Mouse (Mus musculus) liver, embryonic 14.5 days (tissue): ENCODE measurements at regions not wholly inside any gene's neighbourhood (a gene's known extent, or its start where the extent isn't known, plus 50 kb on each side); places are given as distances from the start of the nearest gene placed in this dataset.

Experiments used
- ATAC-seq: fragments of 200-750 bp; cut with Nextera tagmentation; 2 replicates; pipeline ENCODE4 v1.8.0; 2017; ENCODE audit warnings: moderate number of reproducible peaks, mild to moderate bottlenecking, moderate library complexity; ENCODE audit not compliant: insufficient read depth
- DNase-seq, 3 experiments: peaks; one replicate each; pipeline ENCODE4 v3.0.0-alpha.2; 2012 to 2013; ENCODE audit warnings: low read depth in 3 of 3, low spot score in 3 of 3
- H3K27ac ChIP-seq: fragments of 300-500 bp; sonication (generic); 2 replicates; pipeline ENCODE4 v1.5.1; 2014; ENCODE audit warnings: moderate library complexity, mild to moderate bottlenecking, control low read depth, inconsistent platforms
- H3K27me3 ChIP-seq: fragments of 300-500 bp; sonication (generic); 2 replicates; pipeline ENCODE4 v1.6.1; 2014; ENCODE audit warnings: mild to moderate bottlenecking, low read length, moderate library complexity; ENCODE audit not compliant: control insufficient read depth, insufficient read depth
- H3K36me3 ChIP-seq: fragments of 300-500 bp; sonication (generic); replicated peaks from 2 replicates; pipeline ENCODE4 v1.6.1; 2014; ENCODE audit warnings: low read depth; ENCODE audit not compliant: control insufficient read depth, insufficient read depth
- H3K4me1 ChIP-seq, 2 experiments: fragments of 200-500 bp in 1 of 2; fragments of 300-500 bp in 1 of 2; sonication (generic) in 1 of 2; replicated peaks; 2 replicates each; pipeline ENCODE4 v1.6.1; 2012 to 2014; ENCODE audit warnings: antibody characterized with exemption in 1 of 2, inconsistent platforms in 1 of 2, low read length in 1 of 2; ENCODE audit not compliant: control insufficient read depth in 2 of 2, insufficient read depth in 2 of 2
- H3K4me2 ChIP-seq: fragments of 300-500 bp; sonication (generic); 2 replicates; pipeline ENCODE4 v1.6.1; 2014; ENCODE audit warnings: low read depth, mild to moderate bottlenecking, control low read depth, moderate library complexity
- H3K4me3 ChIP-seq, 2 experiments: fragments of 200-500 bp in 1 of 2; fragments of 300-500 bp in 1 of 2; sonication (generic) in 1 of 2; 2 replicates each; pipeline ENCODE4 v1.5.1; 2012 to 2014; ENCODE audit warnings: low read depth in 2 of 2, low read length in 2 of 2, mild to moderate bottlenecking in 2 of 2, control low read depth in 1 of 2, inconsistent platforms in 1 of 2, moderate library complexity in 1 of 2; ENCODE audit not compliant: insufficient read depth in 1 of 2
- H3K9ac ChIP-seq: fragments of 300-500 bp; sonication (generic); replicated peaks from 2 replicates; pipeline ENCODE4 v1.6.1; 2014; ENCODE audit warnings: mild to moderate bottlenecking, control low read depth, moderate library complexity
- H3K9me3 ChIP-seq: fragments of 300-500 bp; sonication (generic); 2 replicates; pipeline ENCODE4 v1.6.1; 2016; ENCODE audit warnings: low read length, mixed read lengths; ENCODE audit not compliant: control insufficient read depth
- CTCF ChIP-seq: IDR thresholded peaks from 2 replicates; pipeline ENCODE4 v1.5.1; 2016; ENCODE audit warnings: antibody characterized with exemption, low read depth, control low read depth
- EP300 ChIP-seq: IDR thresholded peaks from 2 replicates; pipeline ENCODE4 v1.6.1; 2016; ENCODE audit warnings: antibody characterized with exemption, low read depth
- WGBS: fragments of 180-500 bp; shearing (Covaris S2); extraction: QIAGEN DNeasy Blood & Tissue Kit; methylation state at CpG from one replicate; pipeline ENCODE4 v1.1.7; 2014; ENCODE audit not compliant: insufficient replicate concordance; 5-methylcytosine and 5-hydroxymethylcytosine counted together

- Histone ChIP-seq H3K4me1 (no peaks in the 10 kb centered on the region), H3K36me3 (no peaks in the 10 kb centered on the region), H3K27me3 (no peaks in the 10 kb centered on the region), H3K9ac (no peak overlapping the region), H3K4me2 (no peak overlapping the region), H3K4me3 (no peak overlapping the region), H3K27ac (no peak overlapping the region), H3K9me3 (no peaks in the 10 kb centered on the region)
- TF ChIP-seq CTCF (no peak), EP300 (no peak)
- DNase-seq = no peak
- 43% methylated on average over 2 of the region's 2 CpGs for WGBS
- no peak for ATAC-seq
Observed at GRCm38 (mm10) chr13:84680971-84681370, 458.9 kb downstream of the Tmem161b start.

DNA sequence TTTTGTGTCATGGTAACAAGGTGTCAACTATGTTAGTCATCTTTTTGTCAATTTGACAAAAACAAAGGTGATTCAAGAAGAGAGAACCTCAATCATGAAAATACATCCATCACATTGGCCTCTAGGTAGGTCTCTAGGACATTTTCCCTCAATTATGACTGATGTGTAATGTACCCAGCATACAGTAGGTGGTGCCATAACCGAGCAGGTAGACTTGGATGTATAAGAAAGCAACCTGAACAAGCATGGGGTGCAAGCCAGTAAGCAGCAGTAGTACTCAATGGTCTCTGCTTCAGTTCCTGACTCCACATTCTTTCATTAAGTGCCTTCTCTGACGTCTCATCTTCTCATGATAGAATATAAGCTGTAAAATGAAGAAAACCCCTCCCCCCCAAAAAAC is 463.8 kb downstream of the Tmem161b start:
- no peak overlapping the region for H3K9ac ChIP-seq
- no peaks in the 10 kb centered on the region for H3K36me3 ChIP-seq
- ATAC-seq = no peak
- no peaks in the 10 kb centered on the region for H3K9me3 ChIP-seq
- no peak for DNase-seq
- no peak overlapping the region for H3K27ac ChIP-seq
- WGBS = 26% methylated on average over 2 of the region's 2 CpGs
- H3K4me3 ChIP-seq = no peak overlapping the region
- H3K4me1 ChIP-seq = no peaks in the 10 kb centered on the region
- TF ChIP-seq CTCF (no peak), EP300 (no peak)
- no peaks in the 10 kb centered on the region for H3K27me3 ChIP-seq
- H3K4me2 ChIP-seq = no peak overlapping the region

DNA sequence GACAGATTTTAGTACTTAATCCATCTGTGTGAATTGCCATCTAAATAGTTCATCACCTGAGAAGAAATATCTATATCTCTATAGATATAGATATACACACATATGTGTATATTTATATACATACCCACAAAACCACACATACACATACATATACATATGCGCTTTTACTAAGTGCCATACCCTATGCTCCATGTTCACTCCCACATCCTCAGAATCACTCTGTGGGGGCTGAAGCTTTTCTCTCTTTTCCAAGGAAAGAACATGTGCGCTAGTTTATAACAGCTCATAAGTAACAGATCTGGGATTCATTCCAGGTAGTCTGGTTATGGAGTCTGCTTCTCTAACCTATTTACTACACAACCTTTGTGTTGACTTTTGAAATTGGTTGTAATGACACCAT is 471.4 kb downstream of the Tmem161b start:
- no peaks in the 10 kb centered on the region for H3K27me3 ChIP-seq
- H3K4me3 ChIP-seq = no peak overlapping the region
- no peak overlapping the region for H3K27ac ChIP-seq
- no peaks in the 10 kb centered on the region for H3K9me3 ChIP-seq
- no peak overlapping the region for H3K4me2 ChIP-seq
- no peak for DNase-seq
- H3K9ac ChIP-seq = no peak overlapping the region
- WGBS = 78% methylated on average over 2 of the region's 2 CpGs
- no peak for ATAC-seq
- no peaks in the 10 kb centered on the region for H3K36me3 ChIP-seq
- no peaks in the 10 kb centered on the region for H3K4me1 ChIP-seq
- TF ChIP-seq EP300 (no peak), CTCF (no peak)

GRCm38 (mm10) chr13:84698472-84699080 is 476.5 kb downstream of the Tmem161b start:
- Histone ChIP-seq H3K27ac (no peak overlapping the region), H3K4me3 (no peak overlapping the region), H3K4me1 (no peaks in the 10 kb centered on the region), H3K9me3 (no peaks in the 10 kb centered on the region), H3K4me2 (no peak overlapping the region), H3K9ac (no peak overlapping the region), H3K36me3 (no peaks in the 10 kb centered on the region), H3K27me3 (no peaks in the 10 kb centered on the region)
- TF ChIP-seq EP300 (no peak), CTCF (no peak)
- DNase-seq (no peak), ATAC-seq (no peak)
- 57% methylated on average over 3 of the region's 3 CpGs for WGBS

DNA sequence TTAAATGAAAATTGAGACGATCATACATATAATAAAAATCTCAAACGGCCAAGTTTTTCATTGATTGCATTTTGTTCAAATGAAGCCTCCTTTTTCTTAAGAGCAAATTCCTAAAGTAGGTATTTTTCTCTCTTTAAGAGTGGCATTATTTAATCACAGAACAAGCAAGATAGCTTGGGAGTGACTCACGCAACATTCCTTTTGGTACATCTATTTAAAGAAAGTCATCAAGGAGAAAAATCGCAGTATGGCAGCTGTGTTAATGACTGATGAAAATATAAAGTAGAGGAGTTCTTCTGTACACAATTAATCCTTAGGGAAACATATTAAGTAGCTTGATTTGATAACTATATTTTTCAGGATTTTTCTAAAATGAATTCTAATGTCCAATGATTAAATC is 448.0 kb upstream of the Ccnh start:
- WGBS = 59% methylated on average over 4 of the region's 4 CpGs
- Histone ChIP-seq H3K4me1 (no peaks in the 10 kb centered on the region), H3K9ac (no peak overlapping the region), H3K4me3 (no peak overlapping the region), H3K9me3 (no peaks in the 10 kb centered on the region), H3K36me3 (no peaks in the 10 kb centered on the region), H3K27ac (no peak overlapping the region), H3K4me2 (no peak overlapping the region), H3K27me3 (no peaks in the 10 kb centered on the region)
- TF ChIP-seq CTCF (no peak), EP300 (no peak)
- ATAC-seq (no peak), DNase-seq (no peak)
